Mouse (Mus musculus): ENCODE results near the gene Ric8b. TPM values are rescaled to one million over a fixed set of nuclear protein-coding genes. Genes with fewer than 3 reads are reported as not detected.

Gene Ric8b
- polyA plus RNA-seq, 1 experiment: 5.5 TPM

- Histone ChIP-seq H3K4me3 (ENCODE audit: extremely low read depth, insufficient read depth, insufficient read length) (no peak overlapping the region), H3K27ac (ENCODE audit: insufficient read depth, low read length) (no peak overlapping the region), H3K36me3 (ENCODE audit: control insufficient read depth, insufficient read depth, low read length) (peaks cover 8% of the 10 kb centered on the region), H3K4me1 (ENCODE audit: control insufficient read depth, insufficient read depth, insufficient read length) (0 out of 2 replicates have a peak, but pooled peaks cover 2% of the 10 kb centered on the region), H3K27me3 (ENCODE audit: control insufficient read depth, insufficient read depth, low read length) (no peaks in the 10 kb centered on the region)
- no peak for DNase-seq (ENCODE audit: low read depth in 1 of 2, low spot score in 2 of 2)
- 83% methylated on average over 4 of the region's 4 CpGs for WGBS
- TF ChIP-seq POLR2A (IDR thresholded peaks at IDR 0.05; ENCODE audit: low read depth, low read length) (no peak), CTCF (IDR thresholded peaks at IDR 0.05; ENCODE audit: extremely low read depth, insufficient read depth, insufficient read length, insufficient replicate concordance) (no peak)
These were observed 9.5 kb downstream of the Ric8b start for GRCm38 (mm10) chr10:84926885-84927284.

GRCm38 (mm10) chr10:84928465-84928864 lies 11.0 kb downstream of the Ric8b start:
- H3K27me3 ChIP-seq (ENCODE audit: control insufficient read depth, insufficient read depth, low read length): no peaks in the 10 kb centered on the region
- WGBS: 86% methylated on average over 4 of the region's 4 CpGs
- TF ChIP-seq CTCF (IDR thresholded peaks at IDR 0.05; ENCODE audit: extremely low read depth, insufficient read depth, insufficient read length, insufficient replicate concordance) (no peak), POLR2A (IDR thresholded peaks at IDR 0.05; ENCODE audit: low read depth, low read length) (no peak)
- H3K36me3 ChIP-seq (ENCODE audit: control insufficient read depth, insufficient read depth, low read length): peaks cover 8% of the 10 kb centered on the region
- H3K4me3 ChIP-seq (ENCODE audit: extremely low read depth, insufficient read depth, insufficient read length): no peak overlapping the region
- H3K27ac ChIP-seq (ENCODE audit: insufficient read depth, low read length): no peak overlapping the region
- no peak for DNase-seq (ENCODE audit: low read depth in 1 of 2, low spot score in 2 of 2)
- H3K4me1 ChIP-seq (ENCODE audit: control insufficient read depth, insufficient read depth, insufficient read length): 0 out of 2 replicates have a peak, but pooled peaks cover 2% of the 10 kb centered on the region

- Histone ChIP-seq H3K27ac (ENCODE audit: insufficient read depth, low read length) (peak overlapping the region; percentile 51), H3K4me1 (ENCODE audit: control insufficient read depth, insufficient read depth, insufficient read length) (peaks cover 4% of the 10 kb centered on the region; the same call in 1 of the 2 replicates), H3K4me3 (ENCODE audit: extremely low read depth, insufficient read depth, insufficient read length) (no peak overlapping the region), H3K27me3 (ENCODE audit: control insufficient read depth, insufficient read depth, low read length) (no peaks in the 10 kb centered on the region), H3K36me3 (ENCODE audit: control insufficient read depth, insufficient read depth, low read length) (peaks cover 2% of the 10 kb centered on the region; the same call in 1 of the 2 replicates)
- WGBS: 57% methylated on average over 7 of the region's 7 CpGs
- no peak for TF ChIP-seq CTCF (IDR thresholded peaks at IDR 0.05; ENCODE audit: extremely low read depth, insufficient read depth, insufficient read length, insufficient replicate concordance)
- no peak for TF ChIP-seq POLR2A (IDR thresholded peaks at IDR 0.05; ENCODE audit: low read depth, low read length)
- DNase-seq (ENCODE audit: low read depth in 1 of 2, low spot score in 2 of 2): peak; percentile 28 to 39
These were observed 18.3 kb downstream of the Ric8b start for GRCm38 (mm10) chr10:84935553-84936209.

DNA sequence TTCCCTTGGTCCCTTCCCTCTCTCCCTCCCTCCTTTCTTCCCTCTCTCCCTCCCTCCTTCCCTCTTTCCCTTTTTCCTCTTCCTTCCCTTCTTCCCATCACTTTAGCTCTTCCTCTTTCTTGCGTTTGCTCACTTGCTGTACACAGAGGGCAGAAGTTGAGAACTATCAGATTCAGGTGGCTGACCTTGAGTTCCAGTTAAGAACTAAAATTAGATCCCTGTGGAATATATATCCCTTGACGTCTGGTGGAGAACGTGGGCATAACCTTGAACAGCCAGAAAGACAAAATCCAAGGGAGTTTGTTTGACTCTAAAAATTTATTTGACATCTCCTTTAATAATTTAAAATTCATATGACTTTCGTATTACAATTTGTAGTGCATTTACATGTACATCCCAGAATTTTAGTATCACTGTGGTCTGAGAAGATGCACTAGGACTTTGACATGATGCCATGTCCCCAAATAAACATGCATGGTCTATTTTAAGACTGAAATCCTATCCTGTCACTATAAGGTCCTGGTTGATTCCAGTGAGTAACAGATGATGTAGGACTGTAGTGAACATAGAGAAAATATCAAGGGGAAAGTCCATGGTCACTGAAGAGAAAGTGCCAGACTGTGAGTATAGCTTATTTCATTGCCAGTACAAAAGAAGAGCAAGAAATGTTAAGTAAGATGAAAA lies 19.6 kb downstream of the Ric8b start:
- no peak for DNase-seq (ENCODE audit: low read depth in 1 of 2, low spot score in 2 of 2)
- Histone ChIP-seq H3K27ac (ENCODE audit: insufficient read depth, low read length) (no peak overlapping the region), H3K4me3 (ENCODE audit: extremely low read depth, insufficient read depth, insufficient read length) (no peak overlapping the region), H3K27me3 (ENCODE audit: control insufficient read depth, insufficient read depth, low read length) (no peaks in the 10 kb centered on the region), H3K36me3 (ENCODE audit: control insufficient read depth, insufficient read depth, low read length) (peaks cover 2% of the 10 kb centered on the region; the same call in 1 of the 2 replicates), H3K4me1 (ENCODE audit: control insufficient read depth, insufficient read depth, insufficient read length) (peaks cover 4% of the 10 kb centered on the region; the same call in 1 of the 2 replicates)
- 82% methylated on average over 4 of the region's 4 CpGs for WGBS
- TF ChIP-seq CTCF (IDR thresholded peaks at IDR 0.05; ENCODE audit: extremely low read depth, insufficient read depth, insufficient read length, insufficient replicate concordance) (no peak), POLR2A (IDR thresholded peaks at IDR 0.05; ENCODE audit: low read depth, low read length) (no peak)

DNA sequence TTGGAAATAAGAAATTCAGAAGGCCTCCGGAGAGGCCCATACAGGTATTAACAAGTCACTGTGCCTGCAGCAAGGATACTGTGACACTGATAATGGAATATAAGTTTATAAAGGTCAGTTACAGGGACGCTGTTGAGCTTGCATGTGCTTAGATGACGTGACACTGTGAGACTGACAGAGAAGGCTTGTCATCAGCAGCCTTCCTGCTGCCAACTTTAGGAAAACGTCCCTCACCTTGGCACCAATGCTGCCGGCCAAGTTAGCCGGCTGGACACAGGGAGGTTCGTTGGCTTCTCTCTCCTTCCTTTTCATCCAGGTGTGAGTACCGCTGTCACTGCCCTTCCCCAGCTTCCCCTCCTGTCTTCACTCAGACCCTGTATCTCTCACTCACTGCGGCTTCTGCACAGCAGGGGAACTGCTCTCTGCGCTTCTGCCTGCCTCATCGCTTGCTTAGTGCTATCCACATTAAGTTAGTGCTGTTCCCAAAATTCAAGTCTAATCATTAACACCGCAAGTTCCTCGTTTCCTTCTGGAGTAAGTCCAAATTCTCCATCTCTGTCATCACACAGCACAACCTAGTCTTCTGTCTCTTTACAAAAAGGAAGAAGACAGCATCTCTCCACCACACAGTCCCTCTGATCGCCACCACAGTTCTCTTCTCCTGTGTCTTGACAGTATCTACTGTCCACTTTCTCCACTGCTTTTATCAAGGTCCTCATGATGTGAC lies 20.8 kb downstream of the Ric8b start:
- 89% methylated on average over 14 of the region's 14 CpGs for WGBS
- DNase-seq (ENCODE audit: low read depth in 1 of 2, low spot score in 2 of 2): no peak

GRCm38 (mm10) chr10:84938886-84939285 lies 21.5 kb downstream of the Ric8b start:
- no peak for DNase-seq (ENCODE audit: low read depth in 1 of 2, low spot score in 2 of 2)
- Histone ChIP-seq H3K27ac (ENCODE audit: insufficient read depth, low read length) (no peak overlapping the region), H3K27me3 (ENCODE audit: control insufficient read depth, insufficient read depth, low read length) (no peaks in the 10 kb centered on the region), H3K36me3 (ENCODE audit: control insufficient read depth, insufficient read depth, low read length) (peaks cover 2% of the 10 kb centered on the region; the same call in 1 of the 2 replicates), H3K4me3 (ENCODE audit: extremely low read depth, insufficient read depth, insufficient read length) (no peak overlapping the region), H3K4me1 (ENCODE audit: control insufficient read depth, insufficient read depth, insufficient read length) (peaks cover 4% of the 10 kb centered on the region; the same call in 1 of the 2 replicates)
- TF ChIP-seq POLR2A (IDR thresholded peaks at IDR 0.05; ENCODE audit: low read depth, low read length): no peak
- TF ChIP-seq CTCF (IDR thresholded peaks at IDR 0.05; ENCODE audit: extremely low read depth, insufficient read depth, insufficient read length, insufficient replicate concordance): no peak
- 95% methylated on average over 5 of the region's 5 CpGs for WGBS

More for the DNA sequence above, 20.8 kb downstream of the Ric8b start:
- TF ChIP-seq CTCF (IDR thresholded peaks at IDR 0.05; ENCODE audit: extremely low read depth, insufficient read depth, insufficient read length, insufficient replicate concordance): no peak
- TF ChIP-seq POLR2A (IDR thresholded peaks at IDR 0.05; ENCODE audit: low read depth, low read length): no peak
- Histone ChIP-seq H3K36me3 (ENCODE audit: control insufficient read depth, insufficient read depth, low read length) (peaks cover 2% of the 10 kb centered on the region; the same call in 1 of the 2 replicates), H3K4me1 (ENCODE audit: control insufficient read depth, insufficient read depth, insufficient read length) (peaks cover 4% of the 10 kb centered on the region; the same call in 1 of the 2 replicates), H3K27me3 (ENCODE audit: control insufficient read depth, insufficient read depth, low read length) (no peaks in the 10 kb centered on the region), H3K27ac (ENCODE audit: insufficient read depth, low read length) (no peak overlapping the region), H3K4me3 (ENCODE audit: extremely low read depth, insufficient read depth, insufficient read length) (no peak overlapping the region)

All from spleen, adult 2 months (tissue).